In genomic region chr7:16028102-16028927, GRCm38 (mm10) we compare ENCODE assay signal across 10 mouse cellular contexts. TPM values are rescaled to one million over a fixed set of nuclear protein-coding genes. Genes with fewer than 3 reads are reported as not detected.
A peak's percentile ranks its signal among the peaks of the same experiment; 100 is the strongest.
DNase-seq lines count a peak whose midpoint lies in the region; ATAC-seq and TF ChIP-seq lines count a peak whose summit lies in the region.
"Had no signal": no experiment of that assay in that cellular context is flagged by ENCODE, and none has a peak within 500 bp of the region (broad histone marks: within the 10 kb centered on the region; RNA-seq: fewer than 3 reads in every experiment).

No protein-coding gene starts in this region.

- H3K9me3 ChIP-seq in CH12.LX (replicated peaks; ENCODE audit: low read length): no peaks in the 10 kb centered on the region
- H3K9me3 ChIP-seq: hindbrain, embryonic 15.5 days; neural tube, embryonic 13.5 days had no signal

- H3K4me1 ChIP-seq in CH12.LX (ENCODE audit: control insufficient read depth in 1 of 2, insufficient read depth in 2 of 2): peaks cover 3 to 31% of the 10 kb centered on the region in 2 experiments; a peak in 3 of 4 replicates

- TF ChIP-seq EP300 in CH12.LX (IDR thresholded peaks at IDR 0.05; ENCODE audit: low read length): no peak

- in situ Hi-C loops in CH12.LX (cut with MboI; ENCODE audit: low pct_ligation_motif_present, low pct_unique_long_range_greater_than_20kb, low sequenced_read_pairs): no loop called here

- H3K27me3 ChIP-seq in CH12.LX (replicated peaks): no peaks in the 10 kb centered on the region
- H3K27me3 ChIP-seq: hindbrain, embryonic 15.5 days; neural tube, embryonic 13.5 days had no signal

- dilution Hi-C loops in CH12.LX (cut with MboI; ENCODE audit: extremely low pct_ligation_motif_present, extremely low pct_unique_long_range_greater_than_20kb, low sequenced_read_pairs): no loop called here

- no peak overlapping the region for H3K4me3 ChIP-seq in CH12.LX (replicated peaks in 1 of 3; ENCODE audit: low read depth in 2 of 3, low read length in 2 of 3, poor library complexity in 1 of 3)
- H3K4me3 ChIP-seq: hindbrain, embryonic 15.5 days; neural tube, embryonic 13.5 days had no signal

- ATAC-seq in monocyte, adult 5-6 weeks (replicated peaks; ENCODE audit: insufficient number of reproducible peaks, low FRiP score, low TSS enrichment, poor library complexity, severe bottlenecking): no peak

- H3K9ac ChIP-seq in CH12.LX (ENCODE audit: insufficient read depth, low read depth): no peak overlapping the region
- H3K9ac ChIP-seq: hindbrain, embryonic 15.5 days; neural tube, embryonic 13.5 days had no signal

- H3K36me3 ChIP-seq in CH12.LX (replicated peaks in 1 of 2; ENCODE audit: control insufficient read depth in 1 of 2, insufficient read depth in 1 of 2, low read length in 1 of 2): peaks cover 2 to 62% of the 10 kb centered on the region in 2 experiments
- H3K36me3 ChIP-seq: hindbrain, embryonic 15.5 days had no signal

- peak; percentile 77 for DNase-seq in kidney, adult 11 months
- no peak for DNase-seq in kidney, postnatal 10 days
- no peak for DNase-seq in CH12.LX (ENCODE audit: extremely low read depth)
- peak; percentile 46 for DNase-seq in cerebellum, adult 9-11 months
- DNase-seq in kidney, postnatal 36 days: peak; percentile 55 to 85
- DNase-seq in telencephalon, adult 2 months (ENCODE audit: low read depth, low spot score): peak; percentile 75
- no peak for DNase-seq in ovary, postnatal 14 days (ENCODE audit: low spot score)

- peaks cover 45% of the 10 kb centered on the region for H3K79me2 ChIP-seq in CH12.LX (replicated peaks; ENCODE audit: control insufficient read depth, extremely low read depth, insufficient read depth, poor library complexity, severe bottlenecking)

- TF ChIP-seq CTCF in CH12.LX (conservative IDR thresholded peaks at IDR 0.05 in 1 of 2, IDR thresholded peaks at IDR 0.05 in 1 of 2; ENCODE audit: low read depth in 2 of 2, low read length in 2 of 2): no peak

- TF ChIP-seq RAD21 in CH12.LX (IDR thresholded peaks at IDR 0.05; ENCODE audit: low read depth, low read length): peak; percentile 3

- no peak for TF ChIP-seq POLR2A in CH12.LX (IDR thresholded peaks at IDR 0.05; ENCODE audit: low read depth, low read length)

- no peak overlapping the region for H3K27ac ChIP-seq in CH12.LX (ENCODE audit: insufficient read depth, low read depth)
- H3K27ac ChIP-seq: hindbrain, embryonic 15.5 days; neural tube, embryonic 13.5 days had no signal

- H3K4me2 ChIP-seq in CH12.LX (ENCODE audit: insufficient read depth, low read depth, poor library complexity, severe bottlenecking): no peak overlapping the region
- H3K4me2 ChIP-seq: hindbrain, embryonic 15.5 days; neural tube, embryonic 13.5 days had no signal

TF ChIP-seq in CH12.LX, 34 proteins besides CTCF, POLR2A, EP300 and RAD21:
- TF ChIP-seq MXI1 (IDR thresholded peaks at IDR 0.05; ENCODE audit: low read depth, low read length) (no peak), IRF4 (IDR thresholded peaks at IDR 0.05; ENCODE audit: low read depth, low read length) (no peak), USF1 (IDR thresholded peaks at IDR 0.05; ENCODE audit: low read depth, low read length) (no peak), MAFK (IDR thresholded peaks at IDR 0.05; ENCODE audit: insufficient replicate concordance, low read length) (no peak), NRF1 (IDR thresholded peaks at IDR 0.05; ENCODE audit: low read depth, low read length) (no peak), MAZ (IDR thresholded peaks at IDR 0.05; ENCODE audit: low read depth, low read length) (no peak), TBP (conservative IDR thresholded peaks at IDR 0.05; ENCODE audit: low read depth, low read length) (no peak), ZMIZ1 (IDR thresholded peaks at IDR 0.05; ENCODE audit: low read depth, low read length) (no peak), TCF12 (IDR thresholded peaks at IDR 0.05; ENCODE audit: low read depth, low read length) (no peak), SIN3A (IDR thresholded peaks at IDR 0.05; ENCODE audit: low read length) (no peak), ZNF384 (IDR thresholded peaks at IDR 0.05; ENCODE audit: low read depth, low read length) (no peak), CHD2 (IDR thresholded peaks at IDR 0.05; ENCODE audit: low read length) (no peak), HCFC1 (IDR thresholded peaks at IDR 0.05; ENCODE audit: low read depth, low read length) (no peak), JUN (IDR thresholded peaks at IDR 0.05; ENCODE audit: insufficient read depth, low read depth, low read length) (no peak), ETS1 (conservative IDR thresholded peaks at IDR 0.05; ENCODE audit: low read depth, low read length) (no peak), UBTF (IDR thresholded peaks at IDR 0.05; ENCODE audit: low read depth, low read length) (no peak), MAX (IDR thresholded peaks at IDR 0.05; ENCODE audit: low read length) (no peak)

RNA-seq across cellular contexts. Expression of gene Bicra, which starts 19.4 kb away (rescaled TPM):
- total RNA-seq in CH12.LX (2012; rRNA removed) (1.9 and 2.2 TPM in 2 replicates), CH12.LX (2014; rRNA removed) (0.31 and 0.32 TPM in 2 replicates)
- polyA plus RNA-seq in CH12.LX (2012; ENCODE audit: insufficient read length, low read depth): 9.8 and 10.2 TPM in 2 replicates
- 2.2 to 10.0 TPM (median 2.6 TPM) in 3 replicates for total RNA-seq in monocyte, adult 5-6 weeks (2017)

RNA-seq across cellular contexts. Expression of gene Zfp541, which starts 33.3 kb away (rescaled TPM):
- total RNA-seq in CH12.LX (2012; rRNA removed) (0.08 TPM in 1 of 2 replicates, not detected in the other), CH12.LX (2014; rRNA removed) (0.12 TPM in 1 of 2 replicates, not detected in the other)
- polyA plus RNA-seq in CH12.LX (2012; ENCODE audit: insufficient read length, low read depth): 0.05 TPM in 1 of 2 replicates, not detected in the other
- total RNA-seq in monocyte, adult 5-6 weeks (2017): 0.11 to 0.29 TPM in 2 of 3 replicates, not detected in the other

Comparison
In these comparisons a context has a peak if more than half of its experiments do, and no peak if none do; other contexts are left out.
1. DNase-seq: peak in kidney, adult 11 months (single experiment), cerebellum, adult 9-11 months (single experiment), kidney, postnatal 36 days (2 of 2) and telencephalon, adult 2 months (single experiment); none in kidney, postnatal 10 days (single experiment), CH12.LX (single experiment) and ovary, postnatal 14 days (single experiment).